Mouse (Mus musculus) activated CD4-positive, CD25-positive, alpha-beta regulatory T cell, adult 4 months (primary cell): ENCODE results near the gene Hbb-bh1. TPM values are rescaled to one million over a fixed set of nuclear protein-coding genes. Genes with fewer than 3 reads are reported as not detected.
"Not testable (repeated sequence)": the region's sequence is repeated elsewhere in the genome, so short reads cannot be mapped to it uniquely, and the experiment has no call there.

ENCODE experiments used
- ATAC-seq: one replicate; pipeline ENCODE4 v1.8.0; 2017
- polyA plus RNA-seq, 2 experiments: library from polyadenylated mRNA; unstranded; fragments of 100-300 nt; shearing (Covaris generic); gene quantifications; one replicate each; pipeline ENCODE4 v1.2.1; 2017

Gene Hbb-bh1
- polyA plus RNA-seq, 2 experiments from 2014 or later, result not detected

DNA sequence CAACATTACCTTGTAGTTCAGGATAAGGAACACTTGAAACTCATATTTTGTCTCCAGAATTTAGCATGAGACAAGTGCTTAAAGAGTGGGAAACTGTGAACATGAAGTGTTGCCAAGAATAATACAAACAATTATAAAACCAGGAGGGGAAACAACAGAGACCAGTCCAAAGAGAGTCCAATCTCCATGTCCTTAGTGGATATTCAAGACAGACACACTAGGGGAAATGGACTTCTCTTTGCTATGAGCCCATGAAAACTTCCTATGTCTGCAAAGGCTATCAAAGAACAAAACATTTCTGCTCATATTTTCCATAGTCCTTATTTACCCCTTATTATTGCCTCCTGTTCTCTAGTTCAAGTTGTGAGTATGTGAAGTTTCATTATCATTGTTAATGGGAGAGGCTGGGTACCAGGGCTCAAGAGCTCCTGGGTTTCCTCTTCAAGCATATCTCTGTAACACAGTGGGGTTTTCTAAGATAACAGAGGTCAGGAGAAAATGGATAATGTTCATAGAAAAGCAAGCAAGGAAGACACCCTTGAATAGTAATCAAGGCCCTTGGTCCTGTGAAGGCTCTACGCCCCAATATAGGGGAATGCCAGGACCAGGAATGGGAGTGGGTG, 31.6 kb downstream of the Hbb-bh1 start:
- ATAC-seq, result no peak

DNA sequence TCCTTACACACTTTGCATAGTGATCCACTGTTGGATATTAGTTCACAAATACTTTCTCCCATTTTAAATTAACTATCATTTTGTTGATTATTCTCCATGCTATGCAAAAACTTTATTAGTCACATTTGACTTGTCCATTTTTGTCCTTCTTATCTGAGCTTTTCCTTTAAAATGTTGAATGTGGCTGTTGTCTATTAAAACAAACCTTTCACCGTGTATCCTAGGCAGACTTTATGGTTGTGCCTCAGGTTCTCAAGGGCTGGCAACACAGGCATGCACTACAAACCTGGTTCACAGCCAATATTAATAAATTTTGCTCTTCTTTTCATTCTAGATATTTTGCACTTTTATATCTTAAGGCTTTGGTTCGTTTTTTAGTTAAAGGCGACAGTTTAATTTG, 32.2 kb downstream of the Hbb-bh1 start:
- no peak for ATAC-seq

DNA sequence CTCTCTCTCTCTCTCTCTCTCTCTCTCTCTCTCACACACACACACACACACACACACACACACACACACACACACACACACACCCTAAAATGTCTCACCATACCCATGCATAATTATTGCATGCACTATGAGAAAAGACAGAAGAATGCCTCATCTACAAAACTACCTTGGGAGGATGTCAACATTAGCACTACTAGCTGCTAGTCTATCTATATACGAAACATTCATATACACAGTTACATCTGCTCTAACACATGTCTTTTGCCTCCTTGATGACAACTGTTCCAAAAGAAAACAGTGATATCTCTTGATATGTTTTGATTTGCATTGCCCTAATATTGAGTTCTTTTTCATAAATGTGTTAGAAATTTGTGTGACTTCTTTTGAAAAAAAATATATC, 32.7 kb downstream of the Hbb-bh1 start:
- no peak for ATAC-seq

DNA sequence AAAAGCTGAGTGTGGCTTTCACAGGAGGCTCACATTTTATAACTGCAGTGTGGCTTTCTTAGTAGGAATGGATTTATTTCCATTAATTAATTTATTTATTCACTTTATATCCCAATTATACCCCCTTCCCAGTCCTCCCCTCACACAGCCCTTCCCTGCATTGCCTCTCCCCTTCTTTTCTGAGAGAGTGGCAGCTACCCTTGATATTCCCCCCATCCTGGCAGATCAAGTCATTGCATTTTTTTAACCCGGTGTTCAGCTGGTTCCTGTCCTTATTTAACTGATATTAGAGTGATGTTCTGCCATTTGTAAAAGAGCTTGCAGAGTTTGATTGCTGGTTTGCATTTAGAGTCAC, 33.2 kb downstream of the Hbb-bh1 start:
- no peak for ATAC-seq

- no peak for ATAC-seq
Observed at GRCm38 (mm10) chr7:103808971-103809800, 33.8 kb downstream of the Hbb-bh1 start.

- not testable (repeated sequence) for ATAC-seq
Observed at GRCm38 (mm10) chr7:103808120-103808519, 34.8 kb downstream of the Hbb-bh1 start.

DNA sequence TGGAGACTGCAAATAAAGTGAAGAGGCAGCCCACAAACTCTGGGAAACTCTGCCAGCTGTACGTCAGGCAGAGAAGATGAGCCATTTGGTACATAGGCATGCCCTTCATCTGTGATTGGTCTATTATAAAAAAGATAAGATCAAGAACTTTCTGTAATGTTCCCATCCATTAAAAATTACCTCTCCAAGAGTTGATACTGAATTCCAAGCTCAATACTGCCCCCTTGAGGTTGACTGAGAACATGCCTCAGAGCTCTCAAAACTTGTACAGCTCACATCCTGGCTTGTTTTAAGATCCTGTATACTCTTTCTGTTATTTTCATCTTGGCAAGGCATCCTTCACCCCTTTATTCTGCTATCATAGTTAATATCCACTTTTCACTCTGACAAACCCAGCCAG, 36.1 kb downstream of the Hbb-bh1 start:
- no peak for ATAC-seq

DNA sequence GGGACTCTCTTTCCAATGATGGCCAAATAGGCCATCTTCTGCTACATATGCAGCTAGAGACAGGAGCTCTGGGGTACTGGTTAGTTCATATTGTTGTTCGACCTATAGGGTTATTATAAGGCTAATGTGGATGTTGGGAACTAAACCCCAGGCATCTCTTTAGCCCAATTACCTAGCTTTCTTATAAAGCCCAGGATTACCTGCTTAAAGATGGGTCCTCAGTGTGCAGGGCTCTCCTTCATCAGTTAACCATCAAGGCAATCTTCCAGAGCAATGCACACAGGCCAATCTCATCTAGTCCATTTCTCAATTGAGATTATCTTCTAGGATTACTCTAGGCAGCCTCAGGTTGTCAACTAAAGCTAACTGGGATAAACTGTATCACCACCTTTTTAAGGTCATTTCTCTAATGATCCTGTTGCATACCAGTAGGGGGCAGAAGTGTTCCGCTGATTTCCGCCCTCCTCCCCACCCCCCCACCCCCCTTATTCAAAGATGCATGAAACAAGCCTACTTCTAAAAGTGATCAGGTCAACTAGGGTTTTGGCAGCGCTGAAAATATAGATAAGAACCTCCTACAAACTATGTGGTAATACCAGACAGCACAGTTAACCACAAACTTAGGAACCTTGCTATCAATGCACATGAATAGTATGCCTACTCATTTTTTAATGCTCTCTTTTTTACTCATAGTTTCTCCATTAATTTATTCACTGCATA, 50.1 kb downstream of the Hbb-bh1 start:
- ATAC-seq, result no peak

GRCm38 (mm10) chr7:103791721-103792120, 51.2 kb downstream of the Hbb-bh1 start, which contains the start of gene Olfr67:
Olfr67 (minus strand) TSS chr7:103791821.
- no peak for ATAC-seq

Other genes starting within 250 kb of the Hbb-bh1 start
- gene Olfr619, start 242.6 kb downstream of the Hbb-bh1 start, polyA plus RNA-seq, result not detected
- 1 to 10 TPM in 1 of 2 experiments, not detected in 1; 1.3 TPM for gene Olfr620, start 230.6 kb downstream of the Hbb-bh1 start, polyA plus RNA-seq
- not detected for gene Olfr622, start 200.5 kb downstream of the Hbb-bh1 start, polyA plus RNA-seq
- not detected for gene Olfr623, start 179.5 kb downstream of the Hbb-bh1 start, polyA plus RNA-seq
- gene Olfr624, start 172.0 kb downstream of the Hbb-bh1 start, polyA plus RNA-seq, result not detected
- gene Olfr625-ps1, start 160.4 kb downstream of the Hbb-bh1 start, polyA plus RNA-seq, result not detected
- not detected for gene Olfr243, start 128.5 kb downstream of the Hbb-bh1 start, polyA plus RNA-seq
- gene Olfr628, start 112.8 kb downstream of the Hbb-bh1 start, polyA plus RNA-seq, result not detected
- gene Olfr629, start 98.2 kb downstream of the Hbb-bh1 start, polyA plus RNA-seq, result not detected
- not detected for gene Olfr630, start 85.8 kb downstream of the Hbb-bh1 start, polyA plus RNA-seq
- not detected for gene Olfr69, start 71.6 kb downstream of the Hbb-bh1 start, polyA plus RNA-seq
- not detected for gene Olfr68, start 63.5 kb downstream of the Hbb-bh1 start, polyA plus RNA-seq
- gene Olfr67, start 51.3 kb downstream of the Hbb-bh1 start, polyA plus RNA-seq, result not detected
- 100 to 1,000 TPM in 1 of 2 experiments, 1 to 10 TPM in 1; 1.3 to 103 TPM for gene Hbb-bt, start 29.2 kb downstream of the Hbb-bh1 start, polyA plus RNA-seq
- gene Hbb-bs, start 15.1 kb downstream of the Hbb-bh1 start, polyA plus RNA-seq, result 100 to 1,000 TPM in 1 of 2 experiments, 1 to 10 TPM in 1; 8.3 to 367 TPM
- gene Hbb-bh2, start 2.6 kb downstream of the Hbb-bh1 start, polyA plus RNA-seq, result not detected
- gene Hbb-y, start 10.1 kb upstream of the Hbb-bh1 start, polyA plus RNA-seq, result not detected
- gene Olfr66, start 43.1 kb upstream of the Hbb-bh1 start, polyA plus RNA-seq, result under 1 TPM in 1 of 2 experiments, not detected in 1; 0.19 TPM
- not detected for gene Olfr64, start 51.3 kb upstream of the Hbb-bh1 start, polyA plus RNA-seq
- gene Olfr65, start 60.3 kb upstream of the Hbb-bh1 start, polyA plus RNA-seq, result not detected
- gene Olfr631, start 85.7 kb upstream of the Hbb-bh1 start, polyA plus RNA-seq, result not detected
- gene Olfr632, start 91.2 kb upstream of the Hbb-bh1 start, polyA plus RNA-seq, result not detected
- not detected for gene Olfr633, start 101.3 kb upstream of the Hbb-bh1 start, polyA plus RNA-seq
- under 1 TPM in 1 of 2 experiments, not detected in 1; 0.08 TPM for gene Olfr635, start 128.0 kb upstream of the Hbb-bh1 start, polyA plus RNA-seq
- gene Olfr638, start 155.6 kb upstream of the Hbb-bh1 start, polyA plus RNA-seq, result not detected
- not detected for gene Olfr639, start 174.1 kb upstream of the Hbb-bh1 start, polyA plus RNA-seq
- not detected for gene Olfr640, start 182.4 kb upstream of the Hbb-bh1 start, polyA plus RNA-seq
- gene Olfr641, start 192.3 kb upstream of the Hbb-bh1 start, polyA plus RNA-seq, result not detected
- under 1 TPM in 1 of 2 experiments, not detected in 1; 0.07 TPM for gene Olfr642, start 209.5 kb upstream of the Hbb-bh1 start, polyA plus RNA-seq
- gene 4930516K23Rik, start 218.3 kb upstream of the Hbb-bh1 start, polyA plus RNA-seq, result not detected
- not detected for gene Olfr644, start 228.7 kb upstream of the Hbb-bh1 start, polyA plus RNA-seq
- gene Olfr645, start 242.3 kb upstream of the Hbb-bh1 start, polyA plus RNA-seq, result not detected